Mouse (Mus musculus): Measurements from ENCODE around the gene 1700034J05Rik. TPM values are rescaled to one million over a fixed set of nuclear protein-coding genes. Genes with fewer than 3 reads are reported as not detected.

1700034J05Rik gene
- polyA plus RNA-seq, 1 experiment from 2014 or later, result 0.08 TPM

DNA sequence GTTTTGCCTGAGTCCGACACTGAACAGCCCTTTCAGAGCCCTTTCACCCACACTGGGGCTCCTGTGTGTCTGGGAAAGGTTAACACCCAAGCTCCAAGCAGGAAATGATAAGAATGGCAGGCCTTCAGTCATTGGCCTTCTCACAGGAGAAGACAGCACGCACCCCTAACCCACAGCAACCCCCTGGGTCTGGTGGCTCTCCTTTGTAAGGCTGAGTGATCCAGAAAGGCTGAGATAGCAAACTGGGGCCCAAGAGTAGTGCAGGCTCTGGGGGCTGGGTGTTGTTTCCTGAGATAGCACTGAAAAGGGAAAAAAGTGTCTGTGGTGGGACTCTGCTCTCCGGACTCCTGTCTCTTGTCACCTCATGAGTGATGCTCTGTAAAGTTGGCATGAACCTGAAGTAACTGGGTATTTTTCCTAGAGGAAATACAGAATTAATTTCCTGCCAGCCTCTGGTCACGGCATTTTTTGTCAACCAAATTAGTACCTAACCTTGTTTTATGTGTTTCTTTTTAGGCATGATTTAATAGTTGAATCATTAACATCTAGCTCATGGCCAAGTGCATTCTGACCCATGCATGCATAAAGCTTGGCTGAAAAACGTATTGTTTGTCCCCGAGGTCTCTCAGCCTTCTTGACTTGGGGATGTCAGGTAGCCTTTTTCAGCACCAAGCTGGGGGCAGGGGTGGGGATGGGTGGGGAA is 7.7 kb downstream of the 1700034J05Rik start:
- 35% methylated on average over 6 of the region's 6 CpGs for WGBS
- Histone ChIP-seq H3K36me3 (ENCODE audit: control insufficient read depth, insufficient read depth, low read length) (no peaks in the 10 kb centered on the region), H3K27me3 (replicated peaks; ENCODE audit: control insufficient read depth, insufficient read depth, low read length) (no peaks in the 10 kb centered on the region), H3K4me1 (replicated peaks; ENCODE audit: control insufficient read depth, insufficient read depth, low read length) (peaks cover 51% of the 10 kb centered on the region), H3K4me3 (ENCODE audit: low read depth, low read length) (no peak overlapping the region), H3K27ac (ENCODE audit: low read depth, low read length) (peak overlapping the region; percentile 84), H3K9me3 (ENCODE audit: control insufficient read depth, low read length) (no peaks in the 10 kb centered on the region), H3K4me2 (peak overlapping the region; percentile 29), H3K9ac (ENCODE audit: low read depth, low read length) (no peak overlapping the region)
- ATAC-seq (replicated peaks; ENCODE audit: low FRiP score) (peak; percentile 88), DNase-seq (ENCODE audit: low spot score) (peak; percentile 49)

DNA sequence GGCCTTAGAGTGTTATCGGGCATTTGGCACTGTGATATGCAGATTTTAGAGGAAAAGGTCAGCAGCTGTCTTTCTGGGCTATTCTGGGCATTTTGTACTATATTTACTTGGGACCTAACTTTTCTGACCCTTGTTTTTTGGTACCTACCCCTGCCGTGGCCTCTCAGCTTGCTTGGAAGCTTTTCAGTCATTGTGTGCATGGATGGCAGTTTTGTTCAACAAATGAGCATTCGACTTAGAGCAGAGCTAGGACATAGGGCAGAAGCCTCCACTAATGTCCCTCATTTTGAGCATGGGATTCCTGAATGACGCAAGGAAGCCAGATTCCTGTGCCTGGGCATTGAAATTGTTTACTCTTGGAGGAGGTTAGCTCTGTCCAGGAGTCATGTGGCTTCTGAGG is 9.4 kb downstream of the 1700034J05Rik start:
- 68% methylated on average over 4 of the region's 4 CpGs for WGBS
- no peaks in the 10 kb centered on the region for H3K9me3 ChIP-seq (ENCODE audit: control insufficient read depth, low read length)
- H3K9ac ChIP-seq (ENCODE audit: low read depth, low read length), result no peak overlapping the region
- H3K4me1 ChIP-seq (replicated peaks; ENCODE audit: control insufficient read depth, insufficient read depth, low read length), result peaks cover 44% of the 10 kb centered on the region
- no peaks in the 10 kb centered on the region for H3K36me3 ChIP-seq (ENCODE audit: control insufficient read depth, insufficient read depth, low read length)
- no peak overlapping the region for H3K4me2 ChIP-seq
- H3K27ac ChIP-seq (ENCODE audit: low read depth, low read length), result peak overlapping the region; percentile 19; the same call in 1 of the 2 replicates
- no peak overlapping the region for H3K4me3 ChIP-seq (ENCODE audit: low read depth, low read length)
- DNase-seq (ENCODE audit: low spot score), result no peak
- H3K27me3 ChIP-seq (replicated peaks; ENCODE audit: control insufficient read depth, insufficient read depth, low read length), result no peaks in the 10 kb centered on the region
- no peak for ATAC-seq (replicated peaks; ENCODE audit: low FRiP score)

DNA sequence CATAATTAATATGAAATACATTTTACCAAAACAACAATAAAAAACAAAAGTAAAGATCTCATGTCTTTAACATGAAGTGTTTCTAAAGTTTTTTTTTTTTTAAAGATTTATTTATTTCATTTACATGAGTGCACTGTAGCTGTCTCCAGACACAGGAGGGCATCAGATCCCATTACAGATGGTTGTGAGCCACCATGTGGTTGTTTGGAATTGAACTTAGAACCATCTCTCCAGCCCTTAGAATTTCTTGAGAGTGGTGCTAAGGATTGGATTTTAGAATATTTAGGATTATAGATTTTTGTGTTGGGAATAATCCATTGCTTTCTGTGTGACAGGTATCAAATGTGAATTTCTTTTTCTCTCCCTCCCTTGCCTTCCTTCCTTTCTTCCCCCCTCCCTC is 10.2 kb downstream of the 1700034J05Rik start:
- H3K27ac ChIP-seq (ENCODE audit: low read depth, low read length), result no peak overlapping the region
- peaks cover 39% of the 10 kb centered on the region for H3K4me1 ChIP-seq (replicated peaks; ENCODE audit: control insufficient read depth, insufficient read depth, low read length)
- H3K4me2 ChIP-seq, result no peak overlapping the region
- ATAC-seq (replicated peaks; ENCODE audit: low FRiP score) (no peak), DNase-seq (ENCODE audit: low spot score) (no peak)
- H3K9me3 ChIP-seq (ENCODE audit: control insufficient read depth, low read length), result no peaks in the 10 kb centered on the region
- no peaks in the 10 kb centered on the region for H3K27me3 ChIP-seq (replicated peaks; ENCODE audit: control insufficient read depth, insufficient read depth, low read length)
- no peak overlapping the region for H3K4me3 ChIP-seq (ENCODE audit: low read depth, low read length)
- no peaks in the 10 kb centered on the region for H3K36me3 ChIP-seq (ENCODE audit: control insufficient read depth, insufficient read depth, low read length)
- H3K9ac ChIP-seq (ENCODE audit: low read depth, low read length), result no peak overlapping the region

DNA sequence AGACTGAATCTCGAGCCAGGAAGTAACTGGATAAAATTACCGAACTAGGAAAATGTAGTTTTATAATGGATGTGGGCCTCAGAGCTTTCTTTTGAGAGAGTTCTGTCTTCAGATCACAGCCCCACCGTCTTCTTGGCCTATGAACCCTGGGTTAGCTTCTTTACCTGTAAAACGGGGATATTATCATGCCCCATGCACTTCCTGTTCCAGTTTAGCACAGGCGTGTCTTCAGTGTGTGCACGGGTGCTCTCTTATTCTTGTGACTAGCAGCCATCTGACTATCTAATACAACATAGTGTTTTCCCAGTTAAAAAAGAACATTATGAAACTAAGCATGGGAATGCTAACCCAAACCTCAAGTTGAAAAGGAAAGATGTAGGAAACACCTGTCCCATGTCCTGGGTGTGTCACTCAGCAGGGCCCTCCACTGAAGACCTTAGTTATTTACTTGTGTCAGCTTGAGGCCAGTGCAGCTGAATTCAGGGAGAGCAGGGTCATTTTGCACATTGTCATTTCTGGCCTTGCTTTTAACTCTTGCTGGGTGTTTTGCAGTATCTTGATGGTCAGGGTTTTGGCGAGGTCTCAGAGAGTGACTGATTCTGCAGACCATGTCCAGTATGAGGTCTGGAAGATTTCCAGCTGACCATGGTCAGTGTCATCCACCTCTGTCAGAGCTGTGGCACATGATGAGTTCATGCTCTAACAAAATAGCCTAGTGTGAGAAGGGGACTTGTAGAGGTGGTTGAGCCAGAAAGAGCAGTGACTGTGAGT is 12.5 kb downstream of the 1700034J05Rik start:
- Histone ChIP-seq H3K9me3 (ENCODE audit: control insufficient read depth, low read length) (no peaks in the 10 kb centered on the region), H3K27ac (ENCODE audit: low read depth, low read length) (no peak overlapping the region), H3K9ac (ENCODE audit: low read depth, low read length) (no peak overlapping the region), H3K4me2 (no peak overlapping the region), H3K4me3 (ENCODE audit: low read depth, low read length) (no peak overlapping the region), H3K27me3 (replicated peaks; ENCODE audit: control insufficient read depth, insufficient read depth, low read length) (no peaks in the 10 kb centered on the region), H3K36me3 (ENCODE audit: control insufficient read depth, insufficient read depth, low read length) (no peaks in the 10 kb centered on the region), H3K4me1 (replicated peaks; ENCODE audit: control insufficient read depth, insufficient read depth, low read length) (peaks cover 21% of the 10 kb centered on the region)
- ATAC-seq (replicated peaks; ENCODE audit: low FRiP score) (no peak), DNase-seq (ENCODE audit: low spot score) (no peak)
- 68% methylated on average over 7 of the region's 7 CpGs for whole genome bisulfite sequencing

DNA sequence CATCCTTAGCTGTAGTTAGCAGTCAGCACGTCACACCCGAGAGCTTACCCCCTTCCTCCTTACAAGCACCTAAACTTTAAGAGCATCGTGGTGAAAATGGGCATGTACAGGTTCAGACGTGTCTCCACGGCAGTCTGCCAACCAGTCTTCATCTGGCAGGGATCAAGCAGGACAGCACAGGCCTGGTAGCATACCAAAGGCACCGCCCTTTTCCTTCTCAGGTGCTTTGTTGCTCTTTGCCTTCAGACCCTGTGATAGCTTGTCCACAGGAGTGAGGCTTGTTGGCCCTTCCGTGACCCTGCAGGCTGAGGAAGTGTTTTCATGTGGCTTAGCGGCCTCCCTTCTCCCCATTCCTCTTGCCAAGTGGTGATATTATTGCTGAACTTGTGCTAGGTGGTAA is 15.2 kb downstream of the 1700034J05Rik start:
- Histone ChIP-seq H3K4me2 (no peak overlapping the region), H3K4me3 (ENCODE audit: low read depth, low read length) (no peak overlapping the region), H3K27me3 (replicated peaks; ENCODE audit: control insufficient read depth, insufficient read depth, low read length) (no peaks in the 10 kb centered on the region), H3K36me3 (ENCODE audit: control insufficient read depth, insufficient read depth, low read length) (no peaks in the 10 kb centered on the region), H3K9me3 (ENCODE audit: control insufficient read depth, low read length) (no peaks in the 10 kb centered on the region), H3K9ac (ENCODE audit: low read depth, low read length) (no peak overlapping the region), H3K27ac (ENCODE audit: low read depth, low read length) (no peak overlapping the region), H3K4me1 (replicated peaks; ENCODE audit: control insufficient read depth, insufficient read depth, low read length) (no peaks in the 10 kb centered on the region; the same call in 1 of the 2 replicates)
- DNase-seq (ENCODE audit: low spot score) (no peak), ATAC-seq (replicated peaks; ENCODE audit: low FRiP score) (no peak)
- WGBS, result 84% methylated on average over 8 of the region's 8 CpGs

DNA sequence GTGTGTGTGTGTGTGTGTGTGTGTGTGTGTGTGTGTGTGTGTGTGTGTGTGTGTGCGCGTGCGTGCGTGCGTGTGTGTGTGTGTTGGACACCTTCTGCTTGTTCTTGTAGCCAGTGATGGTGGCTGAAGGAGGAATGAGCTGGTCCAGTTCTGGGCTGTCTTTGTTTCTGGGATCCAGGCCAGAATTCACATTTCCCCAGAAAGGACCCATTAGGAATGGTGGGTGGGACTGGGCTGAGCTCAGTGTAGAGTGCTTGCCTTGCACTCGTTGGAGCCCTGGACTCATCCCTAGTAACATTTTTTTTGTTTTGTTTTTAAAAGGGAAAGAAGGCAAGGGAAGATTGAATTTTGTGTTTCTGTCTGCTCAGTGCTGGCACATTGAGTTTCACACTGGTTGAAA is 18.3 kb downstream of the 1700034J05Rik start:
- H3K9me3 ChIP-seq (ENCODE audit: control insufficient read depth, low read length), result no peaks in the 10 kb centered on the region
- no peaks in the 10 kb centered on the region for H3K36me3 ChIP-seq (ENCODE audit: control insufficient read depth, insufficient read depth, low read length)
- no peak overlapping the region for H3K27ac ChIP-seq (ENCODE audit: low read depth, low read length)
- no peak for ATAC-seq (replicated peaks; ENCODE audit: low FRiP score)
- no peak overlapping the region for H3K4me2 ChIP-seq
- no peak overlapping the region for H3K9ac ChIP-seq (ENCODE audit: low read depth, low read length)
- H3K4me1 ChIP-seq (replicated peaks; ENCODE audit: control insufficient read depth, insufficient read depth, low read length), result no peaks in the 10 kb centered on the region; the same call in 1 of the 2 replicates
- no peak overlapping the region for H3K4me3 ChIP-seq (ENCODE audit: low read depth, low read length)
- WGBS, result 89% methylated on average over 6 of the region's 6 CpGs
- no peaks in the 10 kb centered on the region for H3K27me3 ChIP-seq (replicated peaks; ENCODE audit: control insufficient read depth, insufficient read depth, low read length)
- DNase-seq (ENCODE audit: low spot score), result no peak

DNA sequence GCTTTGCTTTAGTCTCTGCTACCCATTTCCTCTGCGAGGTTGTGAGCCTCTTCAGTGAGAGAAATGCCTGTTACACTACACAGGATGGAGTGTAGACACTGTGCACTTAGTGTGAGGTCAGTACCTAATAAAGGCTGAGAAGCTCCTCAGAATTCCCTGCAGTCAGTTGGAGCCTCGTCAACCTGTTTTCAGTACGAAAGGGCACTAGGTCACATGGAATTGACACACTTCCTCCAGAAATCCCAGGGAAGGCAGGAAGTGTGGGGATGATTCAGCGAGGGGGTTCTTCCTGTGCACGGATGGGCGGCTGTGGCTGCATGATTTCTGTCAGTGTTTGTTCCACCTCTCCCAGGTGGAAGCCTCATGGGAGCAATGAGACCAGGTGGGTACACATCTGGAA is 21.1 kb downstream of the 1700034J05Rik start:
- Histone ChIP-seq H3K27ac (ENCODE audit: low read depth, low read length) (no peak overlapping the region), H3K4me1 (replicated peaks; ENCODE audit: control insufficient read depth, insufficient read depth, low read length) (peaks cover 2% of the 10 kb centered on the region; the same call in 1 of the 2 replicates), H3K27me3 (replicated peaks; ENCODE audit: control insufficient read depth, insufficient read depth, low read length) (no peaks in the 10 kb centered on the region), H3K4me2 (no peak overlapping the region), H3K9me3 (ENCODE audit: control insufficient read depth, low read length) (no peaks in the 10 kb centered on the region), H3K4me3 (ENCODE audit: low read depth, low read length) (no peak overlapping the region), H3K9ac (ENCODE audit: low read depth, low read length) (no peak overlapping the region), H3K36me3 (ENCODE audit: control insufficient read depth, insufficient read depth, low read length) (no peaks in the 10 kb centered on the region)
- no peak; the same call in 1 of the 2 replicates for ATAC-seq (replicated peaks; ENCODE audit: low FRiP score)
- 45% methylated on average over 6 of the region's 6 CpGs for WGBS
- no peak for DNase-seq (ENCODE audit: low spot score)

DNA sequence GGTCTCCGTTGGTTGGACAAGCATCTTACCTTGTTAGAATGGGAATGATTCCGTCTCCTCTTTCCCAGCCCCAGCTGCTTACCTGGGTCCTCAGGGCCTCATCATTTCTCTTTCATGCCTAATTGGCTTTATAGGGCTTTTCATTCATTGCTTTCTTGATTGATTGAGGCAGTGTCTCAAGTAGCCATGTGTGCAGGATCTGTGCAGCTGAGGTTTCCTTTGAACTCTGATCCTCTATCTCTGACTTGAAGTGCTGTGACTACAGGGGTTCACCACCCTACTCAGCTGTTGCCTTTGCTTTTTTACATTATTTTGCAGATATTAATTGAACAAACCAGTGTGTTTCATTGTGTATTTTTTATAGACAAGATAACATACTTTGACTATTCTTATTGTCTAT is 25.2 kb downstream of the 1700034J05Rik start:
- H3K36me3 ChIP-seq (ENCODE audit: control insufficient read depth, insufficient read depth, low read length), result no peaks in the 10 kb centered on the region
- no peak overlapping the region for H3K4me3 ChIP-seq (ENCODE audit: low read depth, low read length)
- no peak overlapping the region for H3K4me2 ChIP-seq
- no peaks in the 10 kb centered on the region for H3K9me3 ChIP-seq (ENCODE audit: control insufficient read depth, low read length)
- DNase-seq (ENCODE audit: low spot score), result no peak
- no peak for ATAC-seq (replicated peaks; ENCODE audit: low FRiP score)
- H3K27me3 ChIP-seq (replicated peaks; ENCODE audit: control insufficient read depth, insufficient read depth, low read length), result no peaks in the 10 kb centered on the region
- H3K9ac ChIP-seq (ENCODE audit: low read depth, low read length), result no peak overlapping the region
- H3K27ac ChIP-seq (ENCODE audit: low read depth, low read length), result no peak overlapping the region
- 77% methylated on average over 2 of the region's 2 CpGs for WGBS
- peaks cover 5% of the 10 kb centered on the region; the same call in 1 of the 2 replicates for H3K4me1 ChIP-seq (replicated peaks; ENCODE audit: control insufficient read depth, insufficient read depth, low read length)

DNA sequence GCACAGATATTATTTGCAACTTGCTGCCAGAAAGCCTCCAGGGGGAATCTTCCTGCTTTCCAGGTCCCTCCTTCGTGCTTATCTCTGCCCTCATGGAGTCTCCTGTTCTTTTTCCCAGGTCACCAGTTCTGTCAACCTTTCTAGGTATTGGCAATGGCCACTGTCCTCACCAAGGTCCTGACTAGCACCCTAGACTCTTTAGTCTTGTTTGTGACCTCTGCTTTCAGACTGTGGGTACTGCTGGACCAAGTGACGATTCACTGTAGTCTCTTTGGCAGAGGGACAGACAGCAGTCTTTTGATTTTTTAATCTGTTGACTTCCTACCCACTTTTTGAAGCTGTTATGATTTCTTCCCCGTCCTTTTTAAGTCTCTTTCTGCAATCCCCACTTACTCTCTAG is 26.1 kb downstream of the 1700034J05Rik start:
- no peak overlapping the region for H3K4me2 ChIP-seq
- H3K4me3 ChIP-seq (ENCODE audit: low read depth, low read length), result no peak overlapping the region
- no peaks in the 10 kb centered on the region for H3K9me3 ChIP-seq (ENCODE audit: control insufficient read depth, low read length)
- no peaks in the 10 kb centered on the region for H3K36me3 ChIP-seq (ENCODE audit: control insufficient read depth, insufficient read depth, low read length)
- ATAC-seq (replicated peaks; ENCODE audit: low FRiP score), result no peak
- H3K27ac ChIP-seq (ENCODE audit: low read depth, low read length), result no peak overlapping the region
- peaks cover 5% of the 10 kb centered on the region; the same call in 1 of the 2 replicates for H3K4me1 ChIP-seq (replicated peaks; ENCODE audit: control insufficient read depth, insufficient read depth, low read length)
- no peak overlapping the region for H3K9ac ChIP-seq (ENCODE audit: low read depth, low read length)
- DNase-seq (ENCODE audit: low spot score), result no peak
- WGBS, result 58% methylated on average over 3 of the region's 3 CpGs
- no peaks in the 10 kb centered on the region for H3K27me3 ChIP-seq (replicated peaks; ENCODE audit: control insufficient read depth, insufficient read depth, low read length)

All from liver, embryonic 11.5 days (tissue).